20 mouse cellular contexts compared by ENCODE assay signal in the genomic region with DNA sequence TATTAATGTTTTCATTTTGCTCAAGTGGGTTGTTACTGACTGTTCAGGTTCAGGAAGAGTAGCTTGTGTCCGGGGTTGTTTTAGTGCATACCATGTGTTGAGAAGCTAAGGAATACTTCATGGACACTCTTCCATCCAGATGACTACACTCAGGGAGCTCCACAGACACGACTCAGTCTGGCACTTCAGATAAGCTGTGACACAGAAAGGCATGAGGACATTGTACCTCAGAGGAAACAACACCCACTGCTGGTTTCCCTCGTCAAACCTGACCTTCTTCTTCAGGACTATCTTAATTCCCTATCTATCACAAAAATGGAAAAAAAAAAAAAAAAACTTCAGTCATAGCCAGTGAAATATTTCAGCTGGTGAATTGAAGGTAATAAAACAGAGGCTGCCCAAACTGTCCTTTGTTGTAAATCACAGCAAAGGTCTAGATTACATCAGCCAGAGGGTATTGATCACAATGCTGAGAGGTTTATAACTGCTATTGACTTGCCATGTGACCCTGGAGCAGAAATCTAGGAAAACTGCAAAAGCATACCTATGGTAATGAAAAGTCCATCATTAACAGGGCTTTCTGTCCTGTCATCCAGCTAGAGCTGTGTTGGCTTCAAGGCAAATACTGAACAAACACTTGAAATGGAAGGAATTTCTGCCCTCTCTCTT.
"Had no signal": no experiment of that assay in that cellular context is flagged by ENCODE, and none has a peak within 500 bp of the region (broad histone marks: within the 10 kb centered on the region; RNA-seq: fewer than 3 reads in every experiment).

No protein-coding gene starts in this region.

- H3K9me3 ChIP-seq: limb, embryonic 10.5 days; limb, embryonic 13.5 days; liver, embryonic 13.5 days; neural tube, embryonic 12.5 days had no signal

- H3K27me3 ChIP-seq: limb, embryonic 13.5 days; liver, embryonic 13.5 days; neural tube, embryonic 12.5 days had no signal

- ATAC-seq: hindbrain, embryonic 16.5 days had no signal

- H3K4me3 ChIP-seq: limb, embryonic 10.5 days; limb, embryonic 13.5 days; liver, embryonic 13.5 days; neural tube, embryonic 12.5 days had no signal

- H3K9ac ChIP-seq: limb, embryonic 13.5 days; liver, embryonic 13.5 days; neural tube, embryonic 12.5 days had no signal

- H3K4me2 ChIP-seq: limb, embryonic 13.5 days; liver, embryonic 13.5 days; neural tube, embryonic 12.5 days had no signal

- H3K36me3 ChIP-seq: limb, embryonic 10.5 days; limb, embryonic 13.5 days; liver, embryonic 13.5 days; neural tube, embryonic 12.5 days had no signal

- H3K4me1 ChIP-seq: limb, embryonic 10.5 days; limb, embryonic 13.5 days; liver, embryonic 13.5 days; neural tube, embryonic 12.5 days had no signal

- H3K27ac ChIP-seq: limb, embryonic 10.5 days; limb, embryonic 13.5 days; liver, embryonic 13.5 days; macrophage; neural tube, embryonic 12.5 days; stomach, postnatal 0 days had no signal

- DNase-seq: kidney, adult 18-20 months; kidney, adult 9 months; kidney, postnatal 14 days; kidney, postnatal 4 days; liver, embryonic 13.5 days; lung, adult 18-20 months; lung, postnatal 14 days; midbrain, embryonic 14.5 days; right cerebral cortex, adult 18-20 months; right cerebral cortex, postnatal 14 days; right cerebral cortex, postnatal 4 days; thymus, adult 2 months; thymus, postnatal 14 days; thymus, postnatal 4 days had no signal
